Mouse (Mus musculus): ENCODE measurements around the gene Spata25. TPM values are rescaled to one million over a fixed set of nuclear protein-coding genes. Genes with fewer than 3 reads are reported as not detected.

Spata25 gene
- polyA plus RNA-seq, 1 experiment from 2014 or later: not detected

DNA sequence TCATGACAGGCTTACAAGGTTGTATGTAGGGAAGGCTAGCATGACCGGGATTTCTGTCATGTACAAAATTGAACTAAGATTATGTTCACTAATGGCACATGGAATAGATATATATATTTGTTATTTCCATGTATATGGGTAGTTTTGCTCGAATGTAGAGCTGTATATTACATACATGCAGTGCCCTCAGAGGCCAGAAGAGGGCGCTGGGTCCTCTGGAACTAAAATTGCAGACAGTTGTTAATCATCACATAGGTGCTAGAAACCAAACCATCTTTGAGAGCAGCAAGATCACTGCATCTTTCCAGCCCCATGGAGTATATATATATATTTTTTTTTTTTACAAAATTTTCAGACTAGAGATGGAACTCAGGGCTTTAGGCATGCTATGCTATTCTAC, 17.4 kb upstream of the Spata25 start:
- H3K4me1 ChIP-seq: no peaks in the 10 kb centered on the region
- no peak overlapping the region for H3K4me2 ChIP-seq (replicated peaks)
- peaks cover 27% of the 10 kb centered on the region; the same call in 1 of the 2 replicates for H3K36me3 ChIP-seq
- H3K27me3 ChIP-seq: no peaks in the 10 kb centered on the region
- WGBS: 53% methylated on average over 3 of the region's 3 CpGs
- no peaks in the 10 kb centered on the region for H3K9me3 ChIP-seq (replicated peaks)
- H3K27ac ChIP-seq (replicated peaks): no peak overlapping the region
- H3K4me3 ChIP-seq (replicated peaks): no peak overlapping the region
- no peak overlapping the region for H3K9ac ChIP-seq
- ATAC-seq (ENCODE audit: insufficient number of reproducible peaks, low FRiP score, low TSS enrichment, low read depth): no peak

- no peak overlapping the region for H3K27ac ChIP-seq (replicated peaks)
- H3K4me3 ChIP-seq (replicated peaks): peak overlapping the region; percentile 58; the same call in 1 of the 2 replicates
- peaks cover 33% of the 10 kb centered on the region for H3K36me3 ChIP-seq
- 86% methylated on average over 4 of the region's 4 CpGs for WGBS
- peak overlapping the region; percentile 99 for H3K4me2 ChIP-seq (replicated peaks)
- peaks cover 23% of the 10 kb centered on the region for H3K4me1 ChIP-seq
- H3K27me3 ChIP-seq: no peaks in the 10 kb centered on the region
- H3K9ac ChIP-seq: no peak overlapping the region
- no peak for ATAC-seq (ENCODE audit: insufficient number of reproducible peaks, low FRiP score, low TSS enrichment, low read depth)
- no peaks in the 10 kb centered on the region for H3K9me3 ChIP-seq (replicated peaks)
Measured at GRCm38 (mm10) chr2:164835164-164835563, 6.8 kb upstream of the Spata25 start.

- no peak overlapping the region; the same call in 1 of the 2 replicates for H3K27ac ChIP-seq (replicated peaks)
- no peaks in the 10 kb centered on the region for H3K27me3 ChIP-seq
- H3K4me1 ChIP-seq: peaks cover 23% of the 10 kb centered on the region
- H3K9me3 ChIP-seq (replicated peaks): no peaks in the 10 kb centered on the region
- H3K36me3 ChIP-seq: peaks cover 27% of the 10 kb centered on the region
- no peak for ATAC-seq (ENCODE audit: insufficient number of reproducible peaks, low FRiP score, low TSS enrichment, low read depth)
- WGBS: 46% methylated on average over 8 of the region's 8 CpGs
- H3K4me2 ChIP-seq (replicated peaks): peak overlapping the region; percentile 99
- peak overlapping the region; percentile 37 for H3K9ac ChIP-seq
- peak overlapping the region; percentile 58 for H3K4me3 ChIP-seq (replicated peaks)
Measured at GRCm38 (mm10) chr2:164834531-164834930, 6.2 kb upstream of the Spata25 start.

DNA sequence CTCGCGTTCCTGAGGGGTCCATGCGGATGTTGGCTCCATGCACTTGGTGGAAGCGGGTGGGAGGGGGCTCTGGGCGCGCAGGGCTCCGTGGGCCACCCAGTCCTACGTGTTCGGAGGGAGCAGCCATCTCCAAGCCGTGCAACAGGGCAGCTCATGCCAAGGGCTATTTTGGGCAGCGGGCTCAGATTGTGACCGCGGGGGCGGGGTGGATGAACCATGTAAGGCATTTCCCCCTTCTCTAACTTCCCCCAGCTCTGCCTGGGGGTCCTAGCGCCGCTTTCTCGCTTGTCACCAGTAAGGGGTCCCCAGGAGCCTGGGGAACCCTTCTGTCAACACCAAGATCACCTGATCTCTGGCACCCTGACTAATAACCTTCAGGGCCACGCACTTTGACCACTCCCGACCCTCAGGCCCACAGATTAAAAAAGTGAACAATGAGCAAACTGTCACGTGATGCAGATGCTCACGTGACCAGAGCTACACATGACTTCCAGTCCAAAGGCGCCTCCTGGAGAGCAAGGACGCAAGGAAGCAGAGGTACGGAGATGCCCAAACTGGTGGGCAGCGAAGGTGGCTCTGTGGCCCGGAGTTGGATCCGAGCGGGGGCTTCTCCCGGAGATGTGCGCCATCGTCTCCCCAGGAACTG, 5.1 kb upstream of the Spata25 start, which contains the start of gene Neurl2:
TSS of gene Neurl2 (minus strand) at position 143 of the 646 bp plus-strand sequence.
- Histone ChIP-seq H3K9me3 (replicated peaks) (no peaks in the 10 kb centered on the region), H3K27me3 (no peaks in the 10 kb centered on the region), H3K36me3 (peaks cover 18% of the 10 kb centered on the region), H3K4me2 (replicated peaks) (peak within 1 kb of the TSS; percentile 99), H3K4me3 (replicated peaks) (peak within 1 kb of the TSS; percentile 58), H3K27ac (replicated peaks) (peak within 1 kb of the TSS; percentile 91), H3K4me1 (peaks cover 23% of the 10 kb centered on the region), H3K9ac (peak within 1 kb of the TSS; percentile 37)
- ATAC-seq (ENCODE audit: insufficient number of reproducible peaks, low FRiP score, low TSS enrichment, low read depth): peak; percentile 79
- under 1% methylated on average over 31 of the region's 31 CpGs for WGBS

- Histone ChIP-seq H3K4me1 (peaks cover 23% of the 10 kb centered on the region), H3K27ac (replicated peaks) (peak within 1 kb of the TSS; percentile 91), H3K27me3 (no peaks in the 10 kb centered on the region), H3K9ac (peak within 1 kb of the TSS; percentile 37), H3K36me3 (peaks cover 19% of the 10 kb centered on the region), H3K4me3 (replicated peaks) (peak within 1 kb of the TSS; percentile 58), H3K9me3 (replicated peaks) (no peaks in the 10 kb centered on the region), H3K4me2 (replicated peaks) (peak within 1 kb of the TSS; percentile 99)
- peak; percentile 68 for ATAC-seq (ENCODE audit: insufficient number of reproducible peaks, low FRiP score, low TSS enrichment, low read depth)
- WGBS: under 1% methylated on average over 35 of the region's 35 CpGs
Measured at GRCm38 (mm10) chr2:164832748-164833301, 4.5 kb upstream of the Spata25 start, which contains the start of gene Ctsa. Ctsa (plus strand) TSS chr2:164832873.

- Histone ChIP-seq H3K4me3 (replicated peaks) (peak overlapping the region; percentile 58), H3K9me3 (replicated peaks) (no peaks in the 10 kb centered on the region), H3K4me2 (replicated peaks) (peak overlapping the region; percentile 99), H3K9ac (0 out of 2 replicates have a peak overlapping the region, but pooled peaks have one; percentile 37), H3K27ac (replicated peaks) (peak overlapping the region; percentile 91), H3K27me3 (no peaks in the 10 kb centered on the region), H3K4me1 (peaks cover 23% of the 10 kb centered on the region), H3K36me3 (peaks cover 24% of the 10 kb centered on the region)
- ATAC-seq (ENCODE audit: insufficient number of reproducible peaks, low FRiP score, low TSS enrichment, low read depth): no peak
- 61% methylated on average over 16 of the region's 16 CpGs for WGBS
Measured at GRCm38 (mm10) chr2:164832032-164832747, 3.9 kb upstream of the Spata25 start.

DNA sequence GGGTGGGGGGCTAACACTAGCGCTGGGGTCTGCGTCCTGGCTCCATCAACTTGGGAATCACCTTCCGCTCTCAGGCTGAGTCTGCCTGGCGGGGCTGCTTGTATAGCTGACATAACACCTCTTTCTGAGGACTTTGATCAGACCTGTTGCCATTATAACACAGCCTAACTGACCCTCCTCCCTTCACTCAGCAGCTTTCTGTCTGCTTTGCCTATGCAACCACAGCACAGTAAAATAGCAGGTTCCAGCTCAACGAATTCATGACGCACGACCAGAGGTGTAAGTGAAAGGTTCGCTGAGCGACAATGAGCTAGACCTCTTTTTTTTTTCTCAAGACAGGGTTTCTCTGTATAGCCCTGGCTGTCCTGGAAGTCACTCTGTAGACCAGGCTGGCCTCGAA, 2.7 kb upstream of the Spata25 start:
- no peaks in the 10 kb centered on the region for H3K27me3 ChIP-seq
- H3K36me3 ChIP-seq: peaks cover 25% of the 10 kb centered on the region
- H3K9ac ChIP-seq: no peak overlapping the region
- 86% methylated on average over 10 of the region's 10 CpGs for WGBS
- no peak overlapping the region for H3K4me3 ChIP-seq (replicated peaks)
- peaks cover 23% of the 10 kb centered on the region for H3K4me1 ChIP-seq
- H3K9me3 ChIP-seq (replicated peaks): no peaks in the 10 kb centered on the region
- H3K4me2 ChIP-seq (replicated peaks): no peak overlapping the region
- no peak overlapping the region for H3K27ac ChIP-seq (replicated peaks)
- ATAC-seq (ENCODE audit: insufficient number of reproducible peaks, low FRiP score, low TSS enrichment, low read depth): no peak

- Histone ChIP-seq H3K4me2 (replicated peaks) (no peak overlapping the region), H3K36me3 (peaks cover 40% of the 10 kb centered on the region), H3K27me3 (no peaks in the 10 kb centered on the region), H3K9me3 (replicated peaks) (no peaks in the 10 kb centered on the region), H3K27ac (replicated peaks) (no peak overlapping the region), H3K4me3 (replicated peaks) (no peak overlapping the region), H3K4me1 (peaks cover 16% of the 10 kb centered on the region), H3K9ac (no peak overlapping the region)
- no peak for ATAC-seq (ENCODE audit: insufficient number of reproducible peaks, low FRiP score, low TSS enrichment, low read depth)
- WGBS: 95% methylated on average over 1 of the region's 1 CpGs
Measured at GRCm38 (mm10) chr2:164829090-164829489, 753 bp upstream of the Spata25 start.

DNA sequence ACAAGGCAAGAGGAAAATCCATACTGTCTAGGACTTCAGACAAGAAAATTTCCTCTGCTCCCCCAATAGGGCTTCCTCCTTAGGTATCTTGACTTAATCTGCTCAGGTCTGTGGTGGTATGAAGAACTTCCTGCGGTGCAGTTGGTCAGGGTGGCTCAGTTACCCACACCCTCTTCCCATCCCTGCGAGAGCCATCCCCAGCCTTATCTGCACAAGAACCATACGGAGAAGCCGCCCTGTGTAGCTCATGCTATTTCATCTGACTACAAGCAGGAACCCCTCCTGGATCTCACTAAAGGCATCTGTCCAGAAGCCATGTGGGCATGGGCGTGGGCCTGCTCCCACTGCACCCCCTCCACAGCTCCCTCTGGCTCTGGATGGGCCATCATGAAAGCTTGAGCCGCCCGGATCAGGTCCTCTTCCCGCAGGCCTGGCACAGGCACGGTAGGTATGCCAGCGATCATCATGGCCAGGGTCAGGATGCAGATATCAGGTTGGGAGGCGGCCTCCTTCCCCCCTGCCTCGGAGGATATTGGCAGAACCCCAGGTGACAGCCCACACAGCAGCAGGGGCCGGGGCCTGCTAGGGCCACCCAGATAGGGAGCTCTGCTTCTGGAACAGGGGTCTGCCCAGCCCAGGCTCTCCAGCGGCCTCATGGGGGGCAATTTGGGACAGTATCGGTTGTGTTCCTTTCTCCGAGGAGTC, 1.0 kb downstream of the Spata25 start:
- no peaks in the 10 kb centered on the region for H3K9me3 ChIP-seq (replicated peaks)
- peaks cover 15% of the 10 kb centered on the region for H3K4me1 ChIP-seq
- peaks cover 40% of the 10 kb centered on the region for H3K36me3 ChIP-seq
- no peak overlapping the region for H3K4me2 ChIP-seq (replicated peaks)
- WGBS: 84% methylated on average over 16 of the region's 16 CpGs
- H3K27ac ChIP-seq (replicated peaks): no peak overlapping the region
- ATAC-seq (ENCODE audit: insufficient number of reproducible peaks, low FRiP score, low TSS enrichment, low read depth): no peak
- no peaks in the 10 kb centered on the region for H3K27me3 ChIP-seq
- no peak overlapping the region for H3K4me3 ChIP-seq (replicated peaks)
- no peak overlapping the region for H3K9ac ChIP-seq

DNA sequence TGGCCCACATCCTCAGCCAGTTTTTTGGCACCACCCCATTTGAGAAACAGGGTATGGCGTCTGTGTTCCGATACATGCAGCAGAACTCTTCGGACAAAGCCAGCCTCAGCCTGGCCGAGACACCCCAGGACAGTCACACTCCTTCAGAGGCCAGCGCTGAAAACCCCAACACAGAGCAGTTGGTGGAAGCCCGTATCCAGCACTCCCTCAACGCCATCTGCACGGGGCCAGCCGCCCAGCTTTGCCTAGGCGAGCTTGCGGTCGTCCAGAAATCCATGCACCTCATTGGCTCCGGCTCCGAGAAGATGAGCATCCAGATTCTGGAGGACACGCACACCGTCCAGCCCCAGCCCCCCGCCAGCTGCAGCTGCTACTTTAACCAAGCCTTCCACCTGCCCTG, 2.8 kb downstream of the Spata25 start:
- Histone ChIP-seq H3K9ac (no peak overlapping the region), H3K9me3 (replicated peaks) (no peaks in the 10 kb centered on the region), H3K27me3 (no peaks in the 10 kb centered on the region), H3K4me1 (peaks cover 17% of the 10 kb centered on the region), H3K4me2 (replicated peaks) (no peak overlapping the region), H3K36me3 (peaks cover 48% of the 10 kb centered on the region), H3K27ac (replicated peaks) (no peak overlapping the region), H3K4me3 (replicated peaks) (no peak overlapping the region)
- WGBS: 93% methylated on average over 17 of the region's 17 CpGs
- ATAC-seq (ENCODE audit: insufficient number of reproducible peaks, low FRiP score, low TSS enrichment, low read depth): no peak

GRCm38 (mm10) chr2:164823969-164824368, 4.4 kb downstream of the Spata25 start:
- peak overlapping the region; percentile 63 for H3K4me2 ChIP-seq (replicated peaks)
- H3K27me3 ChIP-seq: no peaks in the 10 kb centered on the region
- H3K9ac ChIP-seq: no peak overlapping the region
- peaks cover 17% of the 10 kb centered on the region for H3K4me1 ChIP-seq
- no peak overlapping the region for H3K4me3 ChIP-seq (replicated peaks)
- H3K27ac ChIP-seq (replicated peaks): no peak overlapping the region
- no peak for ATAC-seq (ENCODE audit: insufficient number of reproducible peaks, low FRiP score, low TSS enrichment, low read depth)
- no peaks in the 10 kb centered on the region for H3K9me3 ChIP-seq (replicated peaks)
- peaks cover 50% of the 10 kb centered on the region for H3K36me3 ChIP-seq
- 85% methylated on average over 4 of the region's 4 CpGs for WGBS

Measured in embryonic facial prominence, embryonic 15.5 days (tissue).